Mouse (Mus musculus) heart, adult 8-10 months (tissue): ENCODE results near the gene Scamp1. TPM values are rescaled to one million over a fixed set of nuclear protein-coding genes. Genes with fewer than 3 reads are reported as not detected.
"Not testable (repeated sequence)": the region's sequence is repeated elsewhere in the genome, so short reads cannot be mapped to it uniquely, and the experiment has no call there.

Experiments
- DNase-seq: peaks from one replicate; pipeline ENCODE4 v3.0.0; 2022; ENCODE audit warnings: low spot score
- total RNA-seq, 4 experiments: library from RNA; stranded (reverse); gene quantifications; 2 replicates each; pipeline ENCODE4 v1.2.4; 2022

The Scamp1 gene
- 10 to 100 TPM; 31.4 to 43.0 (median 34.5) TPM for total RNA-seq

DNA sequence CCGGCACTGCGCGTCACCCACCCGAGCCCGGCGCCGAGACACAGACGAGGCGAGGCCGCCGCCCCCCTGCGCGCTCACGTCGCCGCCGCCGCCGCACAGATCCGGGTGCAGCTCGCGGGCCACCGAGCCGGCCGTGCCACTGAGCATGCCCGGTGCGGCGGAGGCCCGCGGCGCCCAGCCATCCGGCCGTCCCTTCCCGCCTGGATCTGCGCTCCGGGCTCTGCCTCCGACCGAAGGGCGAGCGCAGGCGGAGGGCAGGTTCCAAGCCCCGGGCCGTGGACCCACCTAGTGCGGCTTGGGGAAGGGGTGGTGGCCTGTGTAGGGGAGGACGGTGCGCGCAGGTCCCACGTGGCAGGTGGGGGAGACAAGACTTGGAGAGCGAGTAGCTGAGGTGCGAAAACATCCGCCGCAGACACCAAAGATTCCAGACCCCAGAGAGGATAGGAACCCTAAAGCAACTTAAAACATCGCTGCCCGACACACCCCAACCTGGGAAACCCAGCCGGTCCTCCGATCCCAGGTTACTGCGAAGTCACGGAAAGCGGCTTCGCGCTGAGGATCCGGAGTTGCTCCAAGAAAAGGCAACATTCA lies at the start of gene Scamp1:
TSS of gene Scamp1 (minus strand) at position 577 of the 591 bp plus-strand sequence.
- peak; percentile 81 for DNase-seq

DNA sequence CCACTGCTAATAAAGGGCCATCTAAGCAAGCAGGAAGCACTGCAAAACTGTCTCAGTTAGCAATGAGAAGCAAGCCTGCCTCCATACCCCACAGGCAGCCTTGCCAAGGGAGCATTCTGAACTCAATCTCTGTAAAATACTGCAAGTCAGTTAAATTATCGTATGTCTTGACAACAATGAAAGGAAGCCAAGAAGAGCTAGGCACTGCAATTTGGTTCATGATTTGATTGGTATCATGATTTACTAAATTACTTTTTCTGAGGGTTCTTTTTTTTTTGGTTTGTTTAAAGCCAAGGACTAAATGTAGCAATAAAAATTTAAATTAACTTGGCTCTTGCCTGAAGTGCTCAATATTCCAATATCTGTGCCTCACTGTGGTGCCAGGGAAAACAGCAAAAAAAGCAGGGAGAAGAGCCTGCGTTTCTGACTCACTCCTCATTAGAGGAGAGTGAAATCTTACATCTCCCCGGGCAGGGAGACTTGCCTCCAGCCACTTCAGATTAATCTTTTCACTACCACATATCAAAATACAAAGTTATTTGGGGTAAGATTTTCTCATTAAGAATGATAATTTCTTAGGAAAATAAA lies 44.8 kb upstream of the Scamp1 start:
- DNase-seq: no peak

DNA sequence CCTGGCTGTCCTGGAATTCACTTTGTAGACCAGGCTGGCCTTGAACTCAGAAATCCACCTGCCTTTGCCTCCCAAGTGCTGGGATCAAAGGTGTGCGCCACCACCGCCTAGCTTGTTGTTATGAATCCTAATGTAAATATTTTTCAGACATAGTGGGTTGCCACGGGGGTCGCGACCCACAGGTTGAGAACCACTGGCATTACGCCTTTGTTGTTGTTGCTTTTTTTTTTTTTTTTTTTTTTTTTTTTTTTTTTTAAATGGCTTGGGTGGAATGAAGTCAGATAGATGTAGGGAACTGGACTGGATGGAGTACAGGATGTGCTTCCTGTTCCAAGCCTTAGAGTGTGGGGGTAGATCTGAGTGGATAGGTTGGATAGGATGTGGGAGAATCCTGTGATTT lies 43.3 kb upstream of the Scamp1 start:
- not testable (repeated sequence) for DNase-seq

DNA sequence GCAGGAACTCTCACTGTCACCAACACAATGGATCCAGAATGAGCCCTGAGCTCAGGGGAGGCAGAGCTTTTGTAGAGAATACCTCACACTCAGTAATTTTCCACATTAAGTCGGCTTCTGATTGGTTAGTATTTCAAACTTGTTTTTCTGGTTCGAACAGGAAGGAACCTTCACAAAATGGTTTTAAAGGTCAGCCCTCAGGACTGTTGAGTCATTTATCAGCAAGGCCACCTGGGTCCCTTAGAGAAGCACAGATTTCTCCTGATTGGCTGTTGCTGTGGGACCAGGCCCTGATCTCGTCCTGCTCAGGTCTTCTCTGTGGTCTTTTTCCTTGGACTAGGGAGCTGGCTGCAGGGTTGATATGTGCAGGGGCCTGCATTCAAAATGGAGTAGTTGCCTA lies 42.4 kb upstream of the Scamp1 start:
- DNase-seq: no peak

DNA sequence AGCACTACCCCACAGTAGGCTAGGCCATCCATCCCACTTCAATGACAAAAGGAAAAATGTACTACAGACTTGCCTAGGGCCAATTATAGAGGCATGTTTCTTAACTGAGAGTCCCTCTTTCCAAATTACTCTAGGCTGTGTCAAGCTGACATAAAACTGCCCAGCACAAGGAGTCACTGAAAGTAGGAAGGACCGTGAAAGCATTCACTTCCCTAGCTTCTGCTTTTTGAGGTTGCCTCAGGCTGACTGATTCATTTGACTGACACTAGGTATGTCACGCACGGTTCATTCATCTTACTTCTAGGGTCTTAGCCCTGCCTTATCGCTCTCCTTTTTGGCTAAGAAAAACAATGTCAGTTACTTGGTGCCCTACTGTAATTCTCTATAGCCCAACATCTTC lies 36.8 kb upstream of the Scamp1 start:
- no peak for DNase-seq

DNA sequence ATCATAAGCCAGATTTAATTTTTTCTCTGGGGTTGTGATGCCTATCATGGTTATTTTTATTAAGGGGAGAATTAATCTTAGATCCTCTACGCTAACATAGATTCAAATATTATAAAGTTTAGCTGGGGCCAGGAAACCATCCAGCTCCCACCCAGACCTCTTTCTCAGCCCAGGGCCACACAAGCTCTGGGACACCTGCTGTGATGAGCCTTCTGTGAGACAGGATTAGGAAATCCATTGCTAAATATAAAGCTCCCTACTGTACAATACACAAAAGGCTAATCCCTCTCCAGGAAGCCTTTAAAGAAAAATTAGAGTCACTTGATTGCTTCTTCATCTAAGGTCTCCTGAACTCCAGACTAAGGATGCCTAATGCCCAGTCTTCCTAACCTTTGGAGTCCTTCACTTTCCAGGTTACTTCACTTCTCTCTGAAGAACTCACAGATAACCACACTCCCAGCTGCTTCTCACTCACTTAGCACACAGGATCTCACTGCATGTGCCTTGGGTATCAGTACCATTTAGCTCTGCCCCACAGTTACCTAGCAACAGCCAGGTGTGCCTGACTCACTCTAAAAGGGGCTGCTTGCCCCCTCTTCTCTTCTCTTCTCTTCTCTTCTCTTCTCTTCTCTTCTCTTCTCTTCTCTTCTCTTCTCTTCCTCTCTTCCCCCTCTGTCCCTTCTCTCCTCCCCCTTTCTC lies 35.6 kb upstream of the Scamp1 start:
- DNase-seq: no peak

DNA sequence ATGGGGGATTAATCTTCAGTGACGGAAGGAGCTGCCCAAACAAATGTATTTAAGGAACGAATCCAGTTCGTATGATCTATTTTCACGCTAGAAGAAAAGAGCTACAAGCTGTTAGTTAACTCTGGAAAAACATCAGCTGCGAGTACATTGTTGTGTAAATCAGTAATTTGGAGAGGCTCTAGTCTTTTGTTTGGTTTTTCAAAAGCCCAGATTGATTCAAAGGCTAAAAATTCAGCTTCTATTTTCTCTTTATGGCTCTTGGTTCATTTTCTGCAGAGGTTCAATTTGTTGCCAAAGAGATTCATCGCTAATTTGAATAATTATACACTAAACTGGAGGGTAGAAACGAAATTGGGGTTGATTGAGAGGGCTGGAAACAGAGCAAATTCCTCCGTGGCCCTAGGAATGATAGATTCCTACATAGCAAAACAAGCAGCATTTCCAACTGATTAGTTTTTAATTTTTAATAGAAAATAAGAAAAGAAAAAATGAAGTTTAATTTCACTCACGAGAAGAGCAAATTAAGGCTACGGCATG lies 31.4 kb upstream of the Scamp1 start:
- DNase-seq: no peak

DNA sequence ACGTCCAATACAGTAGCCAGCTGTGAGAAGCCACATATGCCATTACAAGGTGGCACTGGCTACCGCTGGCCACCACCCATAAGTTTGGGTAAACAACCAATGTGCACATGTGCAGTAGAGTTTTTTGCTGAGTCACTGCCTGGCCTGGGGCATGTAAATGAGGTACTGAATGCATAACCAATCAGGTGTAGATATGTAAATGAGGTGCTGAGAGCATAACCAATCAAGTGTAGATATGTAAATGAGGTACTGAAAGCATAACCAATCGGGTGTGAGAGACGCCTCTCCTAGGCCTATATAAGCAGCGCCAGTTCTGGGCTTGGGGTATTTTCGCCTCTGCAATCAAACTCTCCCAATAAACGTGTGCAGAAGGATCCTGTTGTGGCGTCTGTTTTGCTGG lies 27.2 kb upstream of the Scamp1 start:
- not testable (repeated sequence) for DNase-seq

DNA sequence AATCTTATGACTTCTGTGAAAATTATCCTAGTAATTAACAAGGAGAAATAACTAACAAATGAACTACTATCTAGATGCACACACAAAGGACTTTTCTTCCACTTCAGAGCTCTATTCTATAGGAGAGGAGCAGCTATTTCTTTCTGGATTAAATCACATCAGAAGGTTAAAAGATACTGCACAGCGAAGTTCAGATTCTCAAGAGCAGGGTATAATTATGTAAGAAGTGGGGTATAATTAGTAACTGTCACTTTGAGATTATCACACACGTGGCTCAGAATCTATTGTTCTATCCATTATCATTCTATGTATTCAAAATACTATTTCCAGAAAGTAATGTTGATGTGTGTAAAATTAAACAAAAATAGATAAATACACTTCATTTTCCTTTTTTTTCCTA lies 22.6 kb upstream of the Scamp1 start:
- no peak for DNase-seq

DNA sequence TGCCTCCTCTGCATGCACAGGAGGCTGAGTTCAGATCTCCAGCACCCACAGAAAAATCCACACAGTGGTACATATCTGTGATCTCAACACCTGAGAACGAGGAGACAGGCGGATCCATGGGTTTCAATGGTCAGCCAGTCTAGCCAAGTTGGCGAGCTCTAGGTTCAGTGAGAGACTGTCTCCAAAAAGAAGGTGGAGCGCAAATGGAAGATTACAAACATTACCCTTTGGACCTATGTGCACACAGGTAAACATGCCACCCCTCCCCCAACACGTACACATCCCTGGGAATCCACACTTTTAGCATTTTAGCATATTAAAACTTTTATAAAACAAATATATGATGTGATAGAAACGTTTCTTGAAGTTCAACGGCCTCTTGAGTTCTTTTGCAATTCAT lies 21.9 kb upstream of the Scamp1 start:
- no peak for DNase-seq

DNA sequence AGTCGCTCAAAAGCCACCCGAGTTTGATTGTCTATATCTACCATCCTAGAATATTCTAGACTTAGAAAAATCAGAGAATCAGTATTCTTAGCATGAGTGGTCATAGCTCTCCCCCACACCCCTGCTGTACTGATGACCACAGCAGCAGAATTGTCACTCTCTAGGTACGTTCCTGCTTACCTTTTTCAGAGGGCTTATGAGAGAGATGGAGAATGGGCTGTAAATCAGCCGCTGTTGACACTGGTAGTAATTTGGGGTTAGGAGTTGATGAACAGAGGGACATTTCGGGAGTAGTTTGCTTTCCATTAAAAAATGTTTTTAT lies 21.3 kb upstream of the Scamp1 start:
- no peak for DNase-seq

DNA sequence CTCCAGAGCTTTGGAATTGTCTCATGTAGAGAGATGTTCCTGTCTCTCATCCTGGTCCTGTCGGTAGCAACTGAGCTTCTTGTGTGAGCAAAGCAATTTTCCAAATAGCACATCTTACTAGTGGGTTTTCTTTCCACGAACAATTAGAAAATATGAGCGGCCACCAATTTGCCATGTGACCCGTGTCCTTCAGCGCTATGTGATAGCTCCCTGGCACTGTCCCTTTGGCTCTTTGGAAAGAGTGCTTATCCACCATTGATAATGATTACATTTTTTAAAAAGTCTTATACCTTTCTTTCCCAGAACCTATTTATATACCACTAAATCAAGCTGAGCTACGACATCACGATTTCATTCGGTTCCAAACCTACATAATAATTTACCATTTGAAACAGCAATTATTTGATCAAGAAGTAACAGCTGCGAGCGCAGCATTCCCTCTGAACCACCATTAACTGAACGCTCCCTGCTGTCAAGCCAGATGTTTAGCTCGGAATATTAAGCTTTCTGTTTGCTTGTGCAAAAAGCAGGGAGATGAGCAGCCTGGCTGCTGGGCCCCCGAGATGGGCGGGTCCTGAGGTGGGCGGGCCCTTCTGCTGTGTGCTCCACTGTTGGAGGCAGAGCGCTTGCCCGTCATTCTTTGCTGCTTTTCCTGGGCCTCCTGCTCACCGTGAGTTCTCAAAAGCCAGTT lies 20.8 kb upstream of the Scamp1 start:
- DNase-seq: no peak

DNA sequence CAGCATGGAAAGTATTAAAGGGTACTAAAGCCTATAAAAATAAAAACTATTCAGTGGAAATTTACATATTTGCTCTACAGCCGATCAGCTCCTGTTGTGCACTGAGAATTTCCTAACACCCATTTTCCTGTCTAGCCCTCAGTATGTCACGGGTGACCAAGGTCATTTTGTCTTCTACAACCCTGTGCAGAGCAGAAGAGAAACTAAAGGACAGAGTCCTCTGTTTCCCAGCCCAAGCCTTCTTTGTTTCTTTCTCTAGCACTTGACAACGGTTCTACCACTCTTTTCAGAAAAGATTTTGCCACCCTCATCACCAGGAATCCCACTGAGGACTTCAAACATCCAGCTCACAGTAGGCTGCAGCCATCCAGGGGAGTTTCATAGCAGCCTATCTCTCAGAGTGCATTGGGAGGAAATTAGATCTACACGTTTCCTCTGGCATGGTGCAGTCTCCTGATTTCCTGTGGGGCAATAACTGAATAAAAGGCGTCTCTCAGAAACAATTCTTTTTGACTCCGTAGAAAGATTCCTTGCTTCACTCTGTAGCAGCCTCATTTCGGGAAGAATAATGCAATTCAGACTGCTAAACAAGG lies 15.4 kb upstream of the Scamp1 start:
- DNase-seq: no peak

DNA sequence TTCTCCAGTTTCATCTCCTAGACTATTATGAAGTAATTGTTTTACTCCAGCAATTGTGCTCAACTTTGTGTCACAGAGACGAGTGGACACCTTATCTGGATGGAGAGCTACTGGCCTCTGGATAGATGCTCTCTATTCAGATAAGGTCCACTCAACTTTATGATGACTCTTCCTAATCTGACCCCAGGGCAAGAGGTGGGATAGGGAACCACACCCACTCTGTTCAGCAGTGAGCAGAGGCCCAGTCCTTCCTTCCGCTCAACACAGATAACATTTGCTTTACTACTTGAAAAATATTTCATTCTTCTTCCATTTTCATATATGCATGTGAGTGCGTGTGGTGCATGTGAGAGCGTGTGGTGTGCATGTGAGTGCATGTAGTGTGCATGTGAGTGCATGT lies 14.6 kb upstream of the Scamp1 start:
- DNase-seq: no peak

DNA sequence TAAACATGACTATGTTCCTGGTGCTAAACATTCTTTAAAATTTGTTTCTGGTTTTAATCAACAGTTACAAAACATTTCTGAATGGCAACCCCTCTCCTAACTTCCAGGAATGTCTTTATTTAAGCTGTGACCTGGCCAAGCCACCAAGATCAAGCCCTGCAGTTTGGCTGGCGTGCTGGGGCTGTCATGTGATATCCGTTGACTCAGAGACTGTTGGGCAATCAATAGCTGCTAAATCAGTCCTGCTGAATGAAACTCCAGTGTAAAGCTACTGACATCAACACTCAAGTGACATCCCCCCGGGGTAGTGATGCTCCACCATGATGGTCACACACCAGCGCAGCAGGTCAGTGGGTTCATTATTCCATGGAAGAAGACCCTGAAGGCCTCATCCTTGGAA lies 12.7 kb upstream of the Scamp1 start:
- peak; percentile 73 for DNase-seq

DNA sequence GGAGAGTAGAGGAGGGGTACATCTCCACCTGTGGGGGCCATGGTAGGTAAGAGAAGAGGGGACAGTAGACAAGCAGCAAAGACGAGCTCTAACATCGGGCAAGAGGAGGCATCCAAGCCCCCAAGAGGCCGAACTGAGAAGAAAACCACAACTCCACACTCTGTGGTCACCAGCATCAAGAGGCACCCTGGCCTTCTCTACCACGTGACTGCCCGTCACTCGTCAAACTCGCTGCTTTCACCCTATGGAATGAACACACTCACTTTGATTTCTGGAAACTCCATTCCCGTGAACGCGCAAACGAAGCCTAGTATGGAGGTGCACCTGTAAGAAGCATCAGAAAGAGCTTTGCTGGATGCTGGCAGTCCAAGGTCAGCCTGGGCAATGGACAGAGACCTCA lies 10.7 kb upstream of the Scamp1 start:
- DNase-seq: no peak

DNA sequence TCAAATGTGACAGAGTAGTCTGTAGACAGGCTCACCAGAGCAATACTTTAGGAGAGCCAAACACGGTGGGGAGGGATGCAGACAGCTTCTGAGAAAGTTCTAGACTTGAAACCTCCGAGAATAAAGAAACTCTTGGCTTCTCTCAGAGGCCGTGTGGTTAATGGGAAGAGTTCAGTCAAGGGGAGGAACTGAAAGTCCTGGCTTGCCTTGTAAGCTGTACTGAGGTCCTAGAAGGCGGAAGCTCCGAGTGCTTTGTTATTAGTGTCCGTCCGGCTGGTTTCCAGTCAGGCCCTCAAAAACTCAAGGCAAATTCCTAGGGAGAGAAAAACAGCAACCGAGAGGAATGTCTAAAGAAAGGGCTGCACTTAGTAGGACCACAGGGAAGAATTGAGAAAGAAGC lies 10.3 kb upstream of the Scamp1 start:
- peak; percentile 36 for DNase-seq

DNA sequence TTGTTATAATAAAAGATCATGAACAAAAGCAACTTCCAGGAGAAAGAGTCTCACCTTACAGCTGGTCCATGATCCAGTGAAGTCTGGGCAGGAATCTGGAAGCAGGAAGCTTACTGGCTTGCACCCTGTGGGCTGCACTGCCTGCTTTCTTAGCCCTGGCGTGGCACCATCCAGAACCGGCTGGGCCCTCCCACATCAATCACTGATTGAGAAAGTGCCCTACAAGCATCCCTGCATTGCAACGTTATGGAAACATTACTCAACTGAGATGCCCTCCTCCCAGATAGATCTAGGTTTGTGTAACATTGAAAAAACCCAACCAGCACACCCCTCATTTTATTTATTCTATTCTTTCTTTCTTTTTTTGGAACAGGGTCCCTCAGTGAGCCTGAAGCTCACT lies 9.2 kb upstream of the Scamp1 start:
- no peak for DNase-seq

DNA sequence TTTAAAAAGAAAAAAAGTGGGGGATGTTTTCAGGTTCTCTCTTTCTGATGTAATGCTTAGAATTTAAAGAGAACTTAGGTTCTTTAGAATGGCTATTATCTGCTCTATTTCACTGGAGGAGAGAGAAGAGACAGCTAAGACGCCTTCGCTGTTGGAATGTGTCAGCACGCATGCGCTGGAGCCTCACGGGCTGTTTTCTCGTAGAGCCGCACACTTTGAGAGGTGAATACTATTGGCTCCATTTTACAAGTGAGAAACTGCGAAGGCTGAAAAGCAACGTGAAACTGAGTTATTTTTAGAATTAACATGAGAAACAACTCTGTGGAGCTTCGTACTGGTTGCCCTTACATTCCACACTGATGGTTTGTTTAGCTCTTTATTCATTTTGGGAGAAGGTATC lies 8.3 kb upstream of the Scamp1 start:
- no peak for DNase-seq

DNA sequence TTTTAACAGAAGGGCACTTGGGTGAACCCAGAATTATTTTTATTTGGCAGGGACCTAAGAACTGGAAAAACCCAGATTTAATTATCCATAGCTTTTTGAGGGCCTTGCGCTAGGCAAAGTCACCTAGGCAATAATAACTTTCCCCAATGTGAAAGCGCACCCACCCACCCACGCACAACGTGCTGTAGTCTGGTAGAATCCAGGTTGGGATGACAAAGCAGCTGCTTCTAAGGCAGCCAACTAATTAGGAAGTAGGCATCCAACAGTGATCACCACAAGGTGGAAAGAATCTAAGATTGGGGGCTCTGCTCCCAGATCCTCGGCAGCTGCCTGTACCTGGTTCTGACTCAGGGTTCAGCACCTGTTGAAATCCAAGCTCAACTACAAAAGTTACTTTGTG lies 538 bp upstream of the Scamp1 start:
- DNase-seq: no peak

DNA sequence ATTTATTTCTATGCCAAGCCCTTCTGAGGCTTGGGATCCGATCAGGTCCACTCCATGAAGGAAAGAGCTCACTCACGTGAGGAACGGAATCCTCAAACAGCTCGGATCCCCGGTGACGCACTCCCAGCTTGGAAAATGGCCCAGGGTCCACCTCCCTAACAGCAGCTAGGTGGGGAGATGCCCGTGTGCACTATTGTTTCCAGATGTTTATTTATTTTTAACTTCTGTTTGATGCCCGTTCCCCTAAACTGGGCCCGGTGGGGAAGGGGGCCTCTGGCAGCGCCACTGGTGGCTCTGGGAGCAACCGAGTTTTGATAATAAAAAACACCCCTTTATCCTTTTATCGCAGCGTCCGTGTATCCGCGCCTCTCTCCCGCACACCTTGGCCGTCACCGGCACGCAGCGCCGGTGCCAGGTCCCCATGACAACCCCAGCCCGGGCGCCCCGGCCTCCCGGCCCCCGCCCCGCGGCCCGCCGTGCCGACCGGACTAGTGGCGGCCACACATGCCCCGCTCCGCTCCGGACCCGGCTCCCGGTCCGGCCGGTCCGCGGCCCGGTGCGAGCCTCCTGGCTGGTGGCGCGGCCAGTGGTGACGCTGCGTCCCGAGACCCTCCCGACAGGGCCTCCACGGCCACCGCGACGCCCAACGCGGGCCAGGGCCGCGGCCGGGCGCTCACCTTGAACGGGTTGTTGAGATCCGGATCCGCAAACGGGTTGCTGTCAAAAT lies 951 bp downstream of the Scamp1 start:
- peak; percentile 41 for DNase-seq

DNA sequence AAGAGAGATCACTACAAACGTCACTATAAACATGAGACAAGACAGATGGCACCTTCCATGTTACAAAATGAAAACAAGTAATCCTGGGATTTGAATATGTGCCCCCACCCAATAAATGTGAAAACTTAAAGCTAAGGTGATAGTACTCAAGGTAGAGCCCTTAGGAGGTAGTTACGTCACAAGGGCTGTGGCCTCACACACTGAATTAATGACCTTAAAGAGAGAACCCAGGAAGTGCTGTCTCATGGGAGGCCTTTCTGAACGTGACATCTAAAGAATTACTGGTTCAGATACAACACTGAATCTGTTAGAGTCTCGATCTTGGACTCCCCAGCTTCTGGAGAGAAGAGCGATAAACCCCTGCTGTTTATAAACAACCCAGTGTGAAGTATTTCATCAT lies 6.2 kb downstream of the Scamp1 start:
- no peak for DNase-seq
